Mouse (Mus musculus): ENCODE results near the gene Col13a1. TPM values are rescaled to one million over a fixed set of nuclear protein-coding genes. Genes with fewer than 3 reads are reported as not detected.

The Col13a1 gene
- polyA plus RNA-seq, 1 experiment from 2014 or later: 1.9 TPM

DNA sequence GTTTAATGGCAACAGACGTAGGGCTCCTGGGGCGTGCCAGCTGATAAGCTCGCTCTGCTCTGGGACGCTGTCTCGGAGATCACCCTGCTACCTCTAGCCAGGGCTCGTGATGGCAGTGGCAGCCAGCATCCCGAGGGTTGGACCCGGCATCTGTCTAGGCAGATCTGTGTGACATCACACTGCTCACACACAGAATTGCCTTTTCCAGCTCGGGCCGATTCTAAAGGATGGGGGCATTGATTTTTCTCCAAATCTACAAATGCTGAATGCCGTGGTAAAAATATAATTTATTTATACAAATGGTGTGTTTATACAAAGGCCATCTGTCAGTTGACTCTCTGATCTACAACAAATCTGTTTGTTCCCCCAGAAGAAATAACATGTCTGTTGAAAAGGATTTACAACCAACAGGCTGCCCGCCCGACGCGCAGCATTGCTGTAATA lies 180.8 kb downstream of the Col13a1 start:
- H3K4me3 ChIP-seq: no peak overlapping the region
- no peak overlapping the region for H3K27ac ChIP-seq
- no peaks in the 10 kb centered on the region for H3K9me3 ChIP-seq
- H3K27me3 ChIP-seq (ENCODE audit: insufficient read depth, poor library complexity, severe bottlenecking): no peaks in the 10 kb centered on the region
- DNase-seq (ENCODE audit: low spot score): no peak
- WGBS: 82% methylated on average over 15 of the region's 15 CpGs
- H3K4me1 ChIP-seq (replicated peaks): peaks cover 16% of the 10 kb centered on the region; the same call in 1 of the 2 replicates
- no peaks in the 10 kb centered on the region for H3K36me3 ChIP-seq

DNA sequence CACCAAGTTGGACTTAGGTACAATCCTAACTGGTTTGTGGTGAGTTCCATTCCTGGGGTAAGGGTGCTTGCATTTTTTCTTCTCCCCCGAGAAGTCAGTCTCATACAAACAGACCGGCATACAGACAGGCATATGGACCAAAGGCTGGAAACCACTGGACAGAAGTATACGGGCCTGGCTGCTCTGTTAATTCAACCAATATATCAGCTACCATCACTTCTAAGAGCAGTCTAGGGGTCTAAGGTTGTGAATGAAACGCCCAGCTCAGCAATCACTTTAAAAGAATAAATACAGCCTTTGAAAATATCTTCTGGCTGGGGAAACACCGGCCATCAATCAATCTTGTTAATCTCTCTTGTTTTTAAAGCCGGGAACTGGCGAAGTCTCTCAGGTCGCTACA lies 183.4 kb downstream of the Col13a1 start:
- WGBS: 54% methylated on average over 8 of the region's 8 CpGs
- Histone ChIP-seq H3K27ac (peak overlapping the region; percentile 29; the same call in 1 of the 2 replicates), H3K9me3 (no peaks in the 10 kb centered on the region), H3K27me3 (ENCODE audit: insufficient read depth, poor library complexity, severe bottlenecking) (no peaks in the 10 kb centered on the region), H3K4me1 (replicated peaks) (peaks cover 16% of the 10 kb centered on the region; the same call in 1 of the 2 replicates), H3K36me3 (no peaks in the 10 kb centered on the region), H3K4me3 (no peak overlapping the region)
- DNase-seq (ENCODE audit: low spot score): no peak

DNA sequence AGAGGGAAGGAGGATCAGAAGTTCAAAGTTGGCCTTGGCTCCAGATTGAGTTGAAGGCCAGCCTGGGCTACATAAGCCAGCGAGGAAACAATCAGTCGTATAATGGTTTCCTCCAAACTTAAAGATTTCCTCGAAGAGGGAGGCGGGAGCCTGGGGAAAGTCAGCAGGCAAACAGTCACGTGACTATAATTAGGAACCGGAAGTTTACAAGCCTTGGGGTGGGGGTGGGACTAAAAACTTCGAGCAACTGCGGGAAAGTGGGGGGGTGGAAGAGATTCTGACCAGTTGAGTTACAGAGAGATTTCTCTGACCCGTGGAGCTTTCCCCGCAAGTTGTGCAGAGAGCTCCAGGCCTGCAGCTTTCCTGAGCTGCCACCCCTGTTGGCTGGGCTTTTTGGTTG lies 183.9 kb downstream of the Col13a1 start:
- Histone ChIP-seq H3K4me1 (replicated peaks) (peaks cover 16% of the 10 kb centered on the region; the same call in 1 of the 2 replicates), H3K9me3 (no peaks in the 10 kb centered on the region), H3K36me3 (no peaks in the 10 kb centered on the region), H3K27ac (peak overlapping the region; percentile 29; the same call in 1 of the 2 replicates), H3K4me3 (no peak overlapping the region), H3K27me3 (ENCODE audit: insufficient read depth, poor library complexity, severe bottlenecking) (no peaks in the 10 kb centered on the region)
- WGBS: 78% methylated on average over 10 of the region's 10 CpGs
- DNase-seq (ENCODE audit: low spot score): no peak

DNA sequence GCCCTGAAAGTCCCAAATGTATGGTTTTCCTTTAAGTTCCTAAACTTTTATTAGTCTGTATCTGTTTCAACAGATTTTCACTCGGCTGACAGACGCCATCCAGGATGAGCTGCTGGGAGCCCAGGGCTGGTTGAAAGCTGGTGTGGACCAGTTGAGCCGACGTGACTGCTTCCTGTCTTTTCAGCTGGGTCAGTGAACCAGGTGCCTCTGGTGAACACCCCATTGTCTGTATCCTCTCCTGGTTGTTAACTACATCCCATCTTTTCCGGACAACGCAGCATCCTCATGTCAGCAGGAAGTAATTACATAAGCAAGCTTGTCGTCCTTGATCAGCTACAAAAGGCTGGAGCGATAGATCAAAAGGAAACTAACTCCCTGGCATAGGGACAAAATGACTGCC lies 185.9 kb downstream of the Col13a1 start:
- no peak overlapping the region for H3K27ac ChIP-seq
- no peaks in the 10 kb centered on the region for H3K9me3 ChIP-seq
- H3K4me3 ChIP-seq: no peak overlapping the region
- WGBS: 51% methylated on average over 8 of the region's 8 CpGs
- no peaks in the 10 kb centered on the region for H3K36me3 ChIP-seq
- H3K27me3 ChIP-seq (ENCODE audit: insufficient read depth, poor library complexity, severe bottlenecking): no peaks in the 10 kb centered on the region
- H3K4me1 ChIP-seq (replicated peaks): peaks cover 16% of the 10 kb centered on the region; the same call in 1 of the 2 replicates
- DNase-seq (ENCODE audit: low spot score): no peak

DNA sequence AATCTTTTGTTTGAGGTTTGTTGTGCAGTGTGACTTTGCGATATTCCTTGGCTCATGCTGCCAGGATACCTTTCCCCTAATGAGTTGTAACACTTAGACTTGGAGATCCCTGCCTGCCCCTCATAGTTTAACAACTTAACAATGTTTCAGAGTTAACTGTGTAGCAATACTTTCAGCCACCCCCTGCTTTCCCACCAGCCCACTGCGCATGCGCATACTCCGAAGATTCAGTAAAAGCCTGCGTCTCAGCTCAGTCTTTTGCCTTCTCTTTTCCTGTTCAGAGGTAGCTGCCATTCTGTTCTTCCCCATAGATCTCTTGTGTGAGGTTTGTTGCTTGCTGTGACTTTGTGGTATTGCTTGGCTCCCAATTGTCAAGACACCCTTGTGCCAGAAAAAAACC lies 190.4 kb downstream of the Col13a1 start:
- peaks cover 17% of the 10 kb centered on the region for H3K4me1 ChIP-seq (replicated peaks)
- 0 out of 2 replicates have a peak, but pooled peaks cover 3% of the 10 kb centered on the region for H3K27me3 ChIP-seq (ENCODE audit: insufficient read depth, poor library complexity, severe bottlenecking)
- no peaks in the 10 kb centered on the region for H3K36me3 ChIP-seq
- 96% methylated on average over 5 of the region's 5 CpGs for WGBS
- no peak overlapping the region for H3K4me3 ChIP-seq
- no peaks in the 10 kb centered on the region for H3K9me3 ChIP-seq
- H3K27ac ChIP-seq: no peak overlapping the region
- DNase-seq (ENCODE audit: low spot score): no peak

Other genes with a start within 250 kb of the Col13a1 start
- 297 and 325 TPM in 2 replicates for gene H2afy2, start 195.0 kb downstream of the Col13a1 start, polyA plus RNA-seq (2016; fragmentation: Nextera tagmentation; extraction: Ambion mirVana)
- 2.1 and 3.5 TPM in 2 replicates for gene Neurog3, start 154.0 kb upstream of the Col13a1 start, polyA plus RNA-seq (2016; fragmentation: Nextera tagmentation; extraction: Ambion mirVana)
- 22.7 and 23.0 TPM in 2 replicates for gene Fam241b, start 164.8 kb upstream of the Col13a1 start, polyA plus RNA-seq (2016; fragmentation: Nextera tagmentation; extraction: Ambion mirVana)

All from hindbrain, embryonic 10.5 days (tissue).